Mouse (Mus musculus): ENCODE results near the gene Rab8a. TPM values are rescaled to one million over a fixed set of nuclear protein-coding genes. Genes with fewer than 3 reads are reported as not detected.

Gene Rab8a
- total and polyA plus RNA-seq, 2 experiments from 2014 or later: 33.9 to 50.8 TPM

DNA sequence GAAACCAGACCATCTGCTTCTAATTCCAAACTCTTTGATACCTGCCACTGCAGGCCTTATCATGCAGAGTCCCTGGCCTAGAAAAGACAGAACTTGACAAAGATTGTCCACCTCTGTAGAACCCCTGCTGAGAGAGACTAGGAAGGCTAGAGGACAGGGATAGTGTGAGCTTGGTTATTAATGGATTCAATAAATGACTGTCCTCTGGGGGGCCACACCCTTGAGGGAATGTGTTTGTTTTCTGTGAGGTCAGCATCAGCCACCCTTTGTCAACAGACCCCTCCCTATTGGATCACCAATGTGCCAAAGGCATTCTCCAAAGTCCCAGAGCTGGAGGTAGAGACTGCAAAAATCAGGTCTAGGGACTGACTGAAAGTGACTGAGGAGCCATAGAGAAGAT, 31.1 kb downstream of the Rab8a start:
- Histone ChIP-seq H3K4me3 (ENCODE audit: low read depth, low read length) (no peak overlapping the region), H3K9me3 (replicated peaks; ENCODE audit: control insufficient read depth, low read length) (no peaks in the 10 kb centered on the region), H3K27me3 (ENCODE audit: control insufficient read depth, insufficient read depth, low read length) (no peaks in the 10 kb centered on the region), H3K36me3 (replicated peaks; ENCODE audit: control insufficient read depth, insufficient read depth, low read length) (no peaks in the 10 kb centered on the region), H3K4me2 (ENCODE audit: low read depth, low read length) (no peak overlapping the region), H3K4me1 (ENCODE audit: control insufficient read depth, insufficient read depth) (no peaks in the 10 kb centered on the region), H3K9ac (replicated peaks; ENCODE audit: low read depth, low read length) (no peak overlapping the region), H3K27ac (ENCODE audit: low read depth) (no peak overlapping the region)
- no peak for TF ChIP-seq CTCF (IDR thresholded peaks at IDR 0.05; ENCODE audit: low read depth)
- no peak for TF ChIP-seq EP300 (IDR thresholded peaks at IDR 0.05; ENCODE audit: low read depth)
- ATAC-seq (ENCODE audit: insufficient read depth, low read depth): no peak
- no peak for DNase-seq (ENCODE audit: low spot score)

DNA sequence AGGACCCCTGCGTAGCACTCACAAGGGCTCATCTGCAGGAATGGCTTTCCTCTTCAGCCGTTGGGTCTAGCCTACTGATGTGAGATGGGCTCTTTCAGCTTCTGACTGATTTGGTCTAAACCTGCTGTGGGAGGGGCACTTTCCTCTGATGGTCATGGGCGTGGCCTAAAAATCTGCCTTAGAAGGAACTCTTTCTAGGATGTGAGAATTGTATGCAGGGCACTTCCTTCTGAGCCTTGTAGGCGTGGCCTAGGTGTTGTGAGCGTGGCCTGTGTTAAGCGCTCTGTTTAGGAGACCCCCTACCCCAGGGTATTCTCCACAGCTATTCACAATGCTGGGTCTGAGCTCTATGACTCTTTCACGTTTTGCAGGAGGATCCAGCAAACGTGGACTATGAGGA, 37.0 kb downstream of the Rab8a start:
- Histone ChIP-seq H3K36me3 (replicated peaks; ENCODE audit: control insufficient read depth, insufficient read depth, low read length) (no peaks in the 10 kb centered on the region), H3K9me3 (replicated peaks; ENCODE audit: control insufficient read depth, low read length) (peaks cover 10% of the 10 kb centered on the region), H3K27ac (ENCODE audit: low read depth) (no peak overlapping the region), H3K27me3 (ENCODE audit: control insufficient read depth, insufficient read depth, low read length) (no peaks in the 10 kb centered on the region), H3K4me3 (ENCODE audit: low read depth, low read length) (no peak overlapping the region), H3K9ac (replicated peaks; ENCODE audit: low read depth, low read length) (no peak overlapping the region), H3K4me1 (ENCODE audit: control insufficient read depth, insufficient read depth) (no peaks in the 10 kb centered on the region), H3K4me2 (ENCODE audit: low read depth, low read length) (no peak overlapping the region)
- WGBS: 56% methylated on average over 8 of the region's 8 CpGs
- ATAC-seq (ENCODE audit: insufficient read depth, low read depth) (no peak), DNase-seq (ENCODE audit: low spot score) (no peak)
- TF ChIP-seq CTCF (IDR thresholded peaks at IDR 0.05; ENCODE audit: low read depth) (no peak), EP300 (IDR thresholded peaks at IDR 0.05; ENCODE audit: low read depth) (no peak)

DNA sequence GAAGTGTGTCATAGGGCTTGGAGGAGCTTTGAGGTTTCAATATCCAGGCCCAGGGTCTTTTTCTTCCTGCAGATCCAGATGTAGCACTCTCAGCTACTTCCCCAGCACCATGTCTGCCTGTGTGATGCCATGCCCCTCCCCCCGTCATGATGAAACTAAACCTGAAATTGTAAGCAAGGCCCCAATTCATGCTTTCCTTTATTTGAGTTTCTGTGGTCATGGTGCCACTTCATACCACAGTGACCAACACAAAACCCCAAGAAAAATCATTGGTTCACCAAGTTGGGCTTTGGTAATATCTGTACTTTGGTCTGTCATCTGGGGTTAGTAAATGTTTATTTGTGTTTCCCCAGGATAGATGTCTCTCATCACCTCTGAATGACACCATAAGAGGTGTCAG, 47.6 kb downstream of the Rab8a start:
- 65% methylated on average over 1 of the region's 1 CpGs for WGBS
- Histone ChIP-seq H3K27ac (ENCODE audit: low read depth) (no peak overlapping the region), H3K27me3 (ENCODE audit: control insufficient read depth, insufficient read depth, low read length) (no peaks in the 10 kb centered on the region), H3K4me3 (ENCODE audit: low read depth, low read length) (no peak overlapping the region), H3K9me3 (replicated peaks; ENCODE audit: control insufficient read depth, low read length) (peaks cover 6% of the 10 kb centered on the region; the same call in 1 of the 2 replicates), H3K4me2 (ENCODE audit: low read depth, low read length) (no peak overlapping the region), H3K36me3 (replicated peaks; ENCODE audit: control insufficient read depth, insufficient read depth, low read length) (no peaks in the 10 kb centered on the region), H3K4me1 (ENCODE audit: control insufficient read depth, insufficient read depth) (no peaks in the 10 kb centered on the region), H3K9ac (replicated peaks; ENCODE audit: low read depth, low read length) (no peak overlapping the region)
- DNase-seq (ENCODE audit: low spot score): no peak
- no peak for TF ChIP-seq CTCF (IDR thresholded peaks at IDR 0.05; ENCODE audit: low read depth)
- no peak for TF ChIP-seq EP300 (IDR thresholded peaks at IDR 0.05; ENCODE audit: low read depth)
- no peak for ATAC-seq (ENCODE audit: insufficient read depth, low read depth)

DNA sequence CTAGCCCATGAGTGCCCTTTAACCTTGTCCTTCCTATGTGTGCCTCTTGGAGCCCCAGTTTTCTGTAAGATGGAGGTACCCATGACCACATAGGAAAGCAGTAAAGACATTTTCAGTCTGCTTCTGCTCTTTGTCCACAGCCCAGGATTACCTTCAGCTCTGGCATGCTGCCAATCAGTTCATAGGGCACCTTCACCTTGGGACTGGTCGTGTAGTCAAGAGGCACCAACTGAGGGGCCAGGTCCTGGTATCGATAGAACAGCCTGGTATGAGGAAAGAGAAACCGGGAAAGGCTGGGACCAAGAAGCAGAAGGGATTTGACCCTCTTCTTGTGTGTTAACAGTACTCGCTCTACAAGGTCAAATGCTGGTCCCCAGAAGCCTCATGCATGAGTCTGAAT, 49.2 kb downstream of the Rab8a start:
- Histone ChIP-seq H3K4me1 (ENCODE audit: control insufficient read depth, insufficient read depth) (no peaks in the 10 kb centered on the region), H3K9me3 (replicated peaks; ENCODE audit: control insufficient read depth, low read length) (no peaks in the 10 kb centered on the region), H3K27me3 (ENCODE audit: control insufficient read depth, insufficient read depth, low read length) (no peaks in the 10 kb centered on the region), H3K36me3 (replicated peaks; ENCODE audit: control insufficient read depth, insufficient read depth, low read length) (no peaks in the 10 kb centered on the region), H3K27ac (ENCODE audit: low read depth) (no peak overlapping the region), H3K9ac (replicated peaks; ENCODE audit: low read depth, low read length) (no peak overlapping the region), H3K4me3 (ENCODE audit: low read depth, low read length) (no peak overlapping the region), H3K4me2 (ENCODE audit: low read depth, low read length) (no peak overlapping the region)
- no peak for ATAC-seq (ENCODE audit: insufficient read depth, low read depth)
- 64% methylated on average over 4 of the region's 4 CpGs for WGBS
- DNase-seq (ENCODE audit: low spot score): no peak
- TF ChIP-seq EP300 (IDR thresholded peaks at IDR 0.05; ENCODE audit: low read depth) (no peak), CTCF (IDR thresholded peaks at IDR 0.05; ENCODE audit: low read depth) (no peak)

DNA sequence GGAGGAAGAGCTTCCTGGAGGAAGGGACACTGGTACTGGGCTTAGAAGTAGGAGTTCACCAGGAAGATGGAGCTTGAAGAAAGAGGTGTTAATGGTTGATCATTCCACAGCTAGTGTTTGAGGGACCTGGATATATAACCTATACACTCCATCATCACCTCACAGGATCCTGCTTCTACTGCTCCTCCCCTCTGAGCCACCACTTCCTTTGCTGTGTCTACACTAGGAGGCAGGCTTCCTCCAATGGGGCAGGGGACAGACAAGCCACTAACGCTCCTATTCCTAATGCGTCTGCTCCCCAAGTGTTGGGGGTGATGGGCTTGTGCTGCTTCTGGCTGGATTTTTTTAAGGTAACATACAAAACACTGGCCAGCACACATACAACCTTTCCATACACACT, 49.7 kb downstream of the Rab8a start:
- H3K9ac ChIP-seq (replicated peaks; ENCODE audit: low read depth, low read length): no peak overlapping the region
- no peak overlapping the region for H3K4me3 ChIP-seq (ENCODE audit: low read depth, low read length)
- 55% methylated on average over 2 of the region's 2 CpGs for WGBS
- H3K27ac ChIP-seq (ENCODE audit: low read depth): no peak overlapping the region
- H3K9me3 ChIP-seq (replicated peaks; ENCODE audit: control insufficient read depth, low read length): no peaks in the 10 kb centered on the region
- no peaks in the 10 kb centered on the region for H3K27me3 ChIP-seq (ENCODE audit: control insufficient read depth, insufficient read depth, low read length)
- TF ChIP-seq CTCF (IDR thresholded peaks at IDR 0.05; ENCODE audit: low read depth): no peak
- TF ChIP-seq EP300 (IDR thresholded peaks at IDR 0.05; ENCODE audit: low read depth): no peak
- ATAC-seq (ENCODE audit: insufficient read depth, low read depth) (no peak), DNase-seq (ENCODE audit: low spot score) (no peak)
- no peak overlapping the region for H3K4me2 ChIP-seq (ENCODE audit: low read depth, low read length)
- H3K4me1 ChIP-seq (ENCODE audit: control insufficient read depth, insufficient read depth): no peaks in the 10 kb centered on the region
- H3K36me3 ChIP-seq (replicated peaks; ENCODE audit: control insufficient read depth, insufficient read depth, low read length): no peaks in the 10 kb centered on the region

DNA sequence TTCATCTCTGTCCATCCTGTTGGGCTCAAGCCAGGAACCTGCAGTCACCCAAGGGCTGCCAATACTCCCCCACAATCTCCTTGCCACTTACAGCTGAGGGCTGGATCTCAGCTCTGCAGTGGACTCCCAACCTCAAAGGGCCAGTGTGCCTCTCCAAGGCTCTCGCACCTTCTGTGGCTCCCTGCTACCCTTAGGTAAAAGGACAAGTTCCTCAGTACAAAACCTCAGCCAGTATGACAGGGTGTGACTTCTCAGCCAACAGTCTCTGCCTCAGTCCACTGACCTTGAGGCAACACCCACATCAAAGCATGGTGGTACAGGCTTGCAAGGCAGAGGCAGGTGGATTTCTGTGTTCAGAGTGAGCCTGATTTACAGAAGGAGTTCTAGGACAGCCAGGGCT, 50.8 kb downstream of the Rab8a start:
- WGBS: 69% methylated on average over 1 of the region's 1 CpGs
- Histone ChIP-seq H3K4me3 (ENCODE audit: low read depth, low read length) (no peak overlapping the region), H3K4me1 (ENCODE audit: control insufficient read depth, insufficient read depth) (no peaks in the 10 kb centered on the region), H3K36me3 (replicated peaks; ENCODE audit: control insufficient read depth, insufficient read depth, low read length) (no peaks in the 10 kb centered on the region), H3K9me3 (replicated peaks; ENCODE audit: control insufficient read depth, low read length) (no peaks in the 10 kb centered on the region), H3K27ac (ENCODE audit: low read depth) (no peak overlapping the region), H3K4me2 (ENCODE audit: low read depth, low read length) (no peak overlapping the region), H3K27me3 (ENCODE audit: control insufficient read depth, insufficient read depth, low read length) (no peaks in the 10 kb centered on the region), H3K9ac (replicated peaks; ENCODE audit: low read depth, low read length) (no peak overlapping the region)
- ATAC-seq (ENCODE audit: insufficient read depth, low read depth) (no peak), DNase-seq (ENCODE audit: low spot score) (no peak)
- TF ChIP-seq EP300 (IDR thresholded peaks at IDR 0.05; ENCODE audit: low read depth) (no peak), CTCF (IDR thresholded peaks at IDR 0.05; ENCODE audit: low read depth) (no peak)

Data from heart, postnatal 0 days (tissue).